Mouse (Mus musculus) embryonic facial prominence, embryonic 10.5 days (tissue): ENCODE data around the gene Tsacc. TPM values are rescaled to one million over a fixed set of nuclear protein-coding genes. Genes with fewer than 3 reads are reported as not detected.

Source experiments
- DNase-seq: peaks from one replicate; pipeline ENCODE4 v3.0.0-alpha.2; 2017; ENCODE audit warnings: low spot score
- H3K27ac ChIP-seq: fragments of 300-500 bp; sonication (generic); replicated peaks from 2 replicates; pipeline ENCODE4 v1.5.1; 2016; ENCODE audit warnings: mild to moderate bottlenecking
- H3K27me3 ChIP-seq: fragments of 300-500 bp; sonication (generic); replicated peaks from 2 replicates; pipeline ENCODE4 v1.6.1; 2016; ENCODE audit warnings: low read depth, mild to moderate bottlenecking; ENCODE audit not compliant: poor library complexity, severe bottlenecking
- H3K36me3 ChIP-seq: fragments of 300-500 bp; sonication (generic); replicated peaks from 2 replicates; pipeline ENCODE4 v1.6.1; 2016; ENCODE audit warnings: mild to moderate bottlenecking, moderate library complexity
- H3K4me1 ChIP-seq: fragments of 300-500 bp; sonication (generic); 2 replicates; pipeline ENCODE4 v1.6.1; 2016
- H3K4me3 ChIP-seq: fragments of 300-500 bp; sonication (generic); 2 replicates; pipeline ENCODE4 v1.5.1; 2016; ENCODE audit warnings: mild to moderate bottlenecking, moderate library complexity
- H3K9me3 ChIP-seq: fragments of 300-500 bp; sonication (generic); 2 replicates; pipeline ENCODE4 v1.6.1; 2016; ENCODE audit warnings: mild to moderate bottlenecking
- WGBS: fragments of 180-500 bp; shearing (Covaris S2); methylation state at CpG from one replicate; pipeline ENCODE4 v1.1.7; 2016; 5-methylcytosine and 5-hydroxymethylcytosine counted together
- polyA plus RNA-seq: library from polyadenylated mRNA; unstranded; fragments of >200 nt; fragmentation: Nextera tagmentation; extraction: Ambion mirVana; gene quantifications from 2 replicates; pipeline ENCODE4 v1.2.1, GENCODE M21; 2016

Gene Tsacc
- polyA plus RNA-seq, 1 experiment from 2014 or later, result 12.6 TPM

DNA sequence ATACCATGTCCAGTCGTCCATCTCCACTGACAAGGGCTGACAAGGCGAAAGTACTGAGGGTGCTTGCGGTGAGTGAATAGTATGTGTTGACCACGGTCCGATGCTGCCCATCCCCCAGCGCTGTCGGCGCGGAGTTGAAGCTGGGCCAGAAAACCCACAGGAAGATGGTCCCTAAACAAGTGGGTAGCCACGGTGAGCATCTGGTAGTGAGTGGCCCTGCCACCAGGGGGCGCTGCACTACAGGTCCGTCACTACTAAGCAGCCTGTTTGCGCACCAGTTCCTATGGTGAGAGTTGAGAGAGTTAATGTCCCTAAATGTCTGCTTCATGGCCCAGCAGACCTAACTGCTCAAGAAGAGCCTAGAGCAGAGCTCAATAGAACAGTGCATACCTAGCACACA lies 51.0 kb downstream of the Tsacc start:
- DNase-seq, result peak; percentile 82
- WGBS, result 20% methylated on average over 13 of the region's 13 CpGs
- no peaks in the 10 kb centered on the region for H3K9me3 ChIP-seq
- no peak overlapping the region for H3K4me3 ChIP-seq
- H3K4me1 ChIP-seq, result peaks cover 37% of the 10 kb centered on the region
- peaks cover 80% of the 10 kb centered on the region for H3K27me3 ChIP-seq
- no peak overlapping the region for H3K27ac ChIP-seq
- H3K36me3 ChIP-seq, result no peaks in the 10 kb centered on the region

DNA sequence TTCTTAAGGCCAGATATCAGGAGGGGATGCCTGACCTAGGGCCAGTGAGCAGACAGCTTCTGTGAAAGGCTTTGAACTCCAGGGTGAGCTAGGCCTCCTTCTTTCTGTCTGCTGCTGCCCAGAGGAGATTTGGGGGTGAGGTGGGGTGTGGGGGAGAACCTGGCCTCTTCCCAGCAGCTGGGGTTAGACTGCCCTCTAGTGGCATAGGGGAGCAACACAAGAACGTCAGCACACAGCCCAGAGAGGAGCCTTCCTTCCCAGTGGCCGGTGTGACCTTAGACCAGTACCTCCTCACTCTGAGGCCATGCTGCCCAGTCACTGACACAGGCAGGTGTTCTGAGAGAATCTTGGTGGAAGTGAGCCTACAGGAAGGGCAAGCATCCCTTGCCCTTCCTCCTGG lies 52.7 kb downstream of the Tsacc start:
- DNase-seq, result peak; percentile 66
- Histone ChIP-seq H3K9me3 (no peaks in the 10 kb centered on the region), H3K27ac (no peak overlapping the region), H3K27me3 (peaks cover 98% of the 10 kb centered on the region), H3K4me3 (no peak overlapping the region), H3K4me1 (peaks cover 44% of the 10 kb centered on the region), H3K36me3 (no peaks in the 10 kb centered on the region)
- 13% methylated on average over 2 of the region's 2 CpGs for WGBS

DNA sequence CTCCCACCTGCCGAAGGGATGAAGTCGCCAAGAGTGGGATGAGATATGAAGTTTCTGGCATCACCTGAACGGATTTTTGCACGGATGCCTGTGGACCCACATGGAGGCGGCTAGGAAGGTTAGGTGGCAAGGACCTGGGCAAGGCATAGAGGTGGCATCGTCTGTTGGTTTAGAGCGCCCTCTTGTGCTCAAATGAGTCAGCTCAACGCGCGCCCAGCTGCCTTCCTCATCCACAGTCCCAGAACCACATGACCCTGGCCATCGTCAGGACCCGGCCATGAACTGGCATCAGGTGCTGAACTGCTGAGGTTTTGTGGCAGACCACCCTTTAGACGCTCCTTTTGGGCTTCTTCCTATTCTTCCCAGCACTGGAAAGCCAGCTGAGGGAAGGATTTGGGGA lies 54.3 kb downstream of the Tsacc start:
- H3K4me1 ChIP-seq, result peaks cover 47% of the 10 kb centered on the region
- WGBS, result 2% methylated on average over 13 of the region's 13 CpGs
- H3K4me3 ChIP-seq, result no peak overlapping the region
- H3K36me3 ChIP-seq, result no peaks in the 10 kb centered on the region
- no peaks in the 10 kb centered on the region for H3K9me3 ChIP-seq
- H3K27ac ChIP-seq, result no peak overlapping the region
- H3K27me3 ChIP-seq, result peaks cover 100% of the 10 kb centered on the region
- DNase-seq, result peak; percentile 81

DNA sequence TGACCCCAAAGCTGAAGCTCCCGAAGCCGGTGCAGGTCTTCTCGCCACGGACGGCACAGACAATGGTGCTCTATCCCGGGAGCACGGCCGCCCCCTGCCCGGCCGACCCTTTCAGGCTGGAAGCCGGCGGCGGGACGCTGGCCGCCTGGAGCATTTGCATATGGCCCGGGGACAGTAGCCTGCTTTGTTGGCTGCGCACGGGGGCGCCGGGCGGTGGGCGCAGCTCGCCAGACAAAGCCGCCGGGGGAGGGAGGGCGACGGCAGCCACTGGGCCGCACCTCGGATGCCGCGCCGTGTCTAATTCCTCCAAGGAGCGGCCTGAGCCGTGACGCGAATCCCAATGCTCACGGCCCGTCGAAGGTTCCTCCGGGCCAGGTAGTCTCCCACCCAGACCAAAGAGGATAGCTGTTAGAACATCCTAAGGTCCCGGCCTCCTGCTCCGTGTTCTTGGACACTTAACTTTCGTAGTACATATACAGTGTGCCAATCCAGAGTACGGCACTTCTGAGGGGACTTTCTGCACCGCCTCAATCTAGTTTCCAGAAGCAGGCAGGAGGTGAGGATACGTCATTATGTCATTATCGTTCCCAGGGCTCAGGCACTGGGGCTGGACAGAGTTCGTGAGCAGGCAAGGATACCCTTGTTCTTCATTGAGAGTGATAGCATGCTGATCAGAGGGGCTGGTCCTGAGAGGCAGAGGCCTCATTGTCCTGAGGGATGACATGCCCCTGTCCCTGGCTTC lies 55.6 kb downstream of the Tsacc start:
- H3K4me1 ChIP-seq, result peaks cover 60% of the 10 kb centered on the region
- no peaks in the 10 kb centered on the region for H3K36me3 ChIP-seq
- H3K4me3 ChIP-seq, result peak overlapping the region; percentile 50
- H3K27me3 ChIP-seq, result peaks cover 100% of the 10 kb centered on the region
- H3K9me3 ChIP-seq, result no peaks in the 10 kb centered on the region
- DNase-seq, result peak; percentile 65
- WGBS, result 2% methylated on average over 48 of the region's 48 CpGs
- peak overlapping the region; percentile 67 for H3K27ac ChIP-seq

DNA sequence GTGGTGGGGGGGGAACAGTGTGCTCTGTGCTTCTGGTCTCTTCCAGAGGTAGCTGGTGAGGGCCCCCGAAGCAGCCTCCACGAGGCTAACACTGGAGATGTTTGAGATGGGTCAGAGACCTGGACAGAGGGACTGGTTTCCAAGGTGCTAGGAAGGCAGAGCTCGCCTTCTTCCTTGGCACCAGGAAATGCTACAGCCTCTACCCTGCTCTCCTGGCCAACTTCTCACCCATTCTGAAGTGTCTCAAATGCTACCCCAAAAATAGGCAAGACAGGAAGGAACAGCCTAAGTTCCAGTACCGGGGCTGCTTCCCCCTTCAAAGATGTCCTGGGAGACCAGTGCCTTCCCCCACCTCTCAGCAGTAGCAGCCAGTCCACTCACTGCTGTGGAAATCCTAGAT lies 57.4 kb downstream of the Tsacc start:
- Histone ChIP-seq H3K27me3 (peaks cover 100% of the 10 kb centered on the region), H3K27ac (peak overlapping the region; percentile 48; the same call in 1 of the 2 replicates), H3K9me3 (no peaks in the 10 kb centered on the region), H3K4me3 (no peak overlapping the region), H3K4me1 (peaks cover 68% of the 10 kb centered on the region), H3K36me3 (no peaks in the 10 kb centered on the region)
- no peak for DNase-seq
- 55% methylated on average over 4 of the region's 4 CpGs for WGBS

DNA sequence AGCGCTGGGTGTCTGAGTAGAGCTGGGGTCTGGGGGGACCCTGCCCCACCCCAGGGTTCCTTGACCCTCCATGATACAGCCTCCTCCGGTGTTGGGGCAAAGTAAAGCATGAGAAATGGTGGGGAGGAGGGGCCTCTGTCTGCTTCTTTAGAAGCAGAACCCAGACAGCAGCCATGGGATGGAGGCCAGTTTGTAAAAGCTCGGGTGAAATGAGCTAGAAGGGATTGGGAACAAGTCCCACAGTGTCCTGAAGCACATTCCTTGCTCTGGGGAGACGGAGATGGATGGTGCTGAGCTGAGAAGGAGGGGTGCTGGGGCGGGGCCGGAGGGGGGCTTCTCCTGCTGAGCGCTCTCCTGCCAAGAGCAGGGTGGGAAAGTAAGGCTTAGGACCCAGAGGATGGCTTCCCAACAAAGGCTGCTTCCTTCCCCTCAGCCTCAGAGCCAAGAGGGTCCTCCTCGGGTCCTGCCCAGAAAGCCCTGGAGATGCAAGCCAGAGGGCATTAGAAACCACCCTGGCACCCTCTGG lies 57.9 kb downstream of the Tsacc start:
- Histone ChIP-seq H3K4me1 (peaks cover 71% of the 10 kb centered on the region), H3K4me3 (no peak overlapping the region), H3K9me3 (no peaks in the 10 kb centered on the region), H3K27me3 (peaks cover 100% of the 10 kb centered on the region), H3K36me3 (no peaks in the 10 kb centered on the region), H3K27ac (peak overlapping the region; percentile 48; the same call in 1 of the 2 replicates)
- 35% methylated on average over 8 of the region's 8 CpGs for WGBS
- no peak for DNase-seq

DNA sequence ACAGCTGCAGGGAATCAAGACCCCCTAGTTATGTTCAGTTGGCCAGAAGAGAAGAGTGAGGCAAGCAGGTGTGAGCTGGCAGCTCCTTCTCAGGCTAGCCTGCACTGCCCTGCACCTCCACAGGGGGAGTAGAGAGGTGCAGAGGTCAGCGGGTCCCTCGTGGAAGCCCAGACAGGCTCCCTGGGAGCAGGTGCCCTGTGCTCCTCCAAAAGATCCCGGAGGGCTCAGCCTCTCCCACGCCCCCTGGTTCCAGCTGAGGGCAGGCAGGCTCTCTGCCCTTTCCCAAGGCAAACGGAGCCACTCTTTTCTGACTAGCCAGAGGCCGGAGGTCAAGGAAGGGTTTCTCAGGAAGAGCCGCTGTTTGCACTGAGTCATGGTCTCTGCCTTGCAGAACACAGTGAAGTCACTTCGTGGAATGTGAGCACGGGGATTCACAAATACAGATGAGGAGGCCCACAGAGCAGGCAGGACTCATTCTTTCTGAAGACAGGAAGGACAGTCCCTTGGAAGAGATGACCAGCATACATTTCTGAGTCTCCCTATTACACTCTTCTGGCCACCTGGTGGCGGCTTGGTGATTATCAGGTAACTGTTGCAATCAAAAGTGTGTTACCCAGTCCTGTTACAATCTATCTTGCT lies 59.1 kb downstream of the Tsacc start:
- 0 out of 2 replicates have a peak overlapping the region, but pooled peaks have one; percentile 4 for H3K27ac ChIP-seq
- 6% methylated on average over 10 of the region's 10 CpGs for WGBS
- no peaks in the 10 kb centered on the region for H3K9me3 ChIP-seq
- H3K36me3 ChIP-seq, result no peaks in the 10 kb centered on the region
- H3K4me3 ChIP-seq, result 0 out of 2 replicates have a peak overlapping the region, but pooled peaks have one; percentile 2
- peak; percentile 69 for DNase-seq
- peaks cover 100% of the 10 kb centered on the region for H3K27me3 ChIP-seq
- H3K4me1 ChIP-seq, result peaks cover 73% of the 10 kb centered on the region

DNA sequence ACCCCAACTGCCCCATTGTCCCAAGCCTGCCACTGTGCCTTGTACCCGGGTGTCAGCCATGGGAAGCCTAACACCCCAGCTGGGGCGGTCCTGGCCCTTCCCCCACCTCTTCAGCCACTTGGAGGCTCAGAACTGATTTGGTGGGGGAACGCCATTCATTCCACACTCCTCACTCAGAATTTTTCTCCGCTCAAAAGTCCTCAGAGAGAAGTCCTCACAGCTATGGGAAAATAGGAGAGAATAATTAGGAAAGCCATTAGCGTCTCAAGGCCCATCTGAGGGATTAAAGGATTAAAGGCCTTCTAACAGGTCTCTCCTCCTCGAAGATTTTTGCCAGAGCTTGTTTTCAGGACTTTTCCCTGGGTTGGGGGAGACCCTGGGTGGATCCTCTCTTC lies 59.6 kb downstream of the Tsacc start:
- no peak for DNase-seq
- peaks cover 72% of the 10 kb centered on the region for H3K4me1 ChIP-seq
- peak overlapping the region; percentile 6; the same call in 1 of the 2 replicates for H3K27ac ChIP-seq
- no peaks in the 10 kb centered on the region for H3K36me3 ChIP-seq
- no peaks in the 10 kb centered on the region for H3K9me3 ChIP-seq
- WGBS, result 9% methylated on average over 6 of the region's 6 CpGs
- peaks cover 100% of the 10 kb centered on the region for H3K27me3 ChIP-seq
- no peak overlapping the region for H3K4me3 ChIP-seq

DNA sequence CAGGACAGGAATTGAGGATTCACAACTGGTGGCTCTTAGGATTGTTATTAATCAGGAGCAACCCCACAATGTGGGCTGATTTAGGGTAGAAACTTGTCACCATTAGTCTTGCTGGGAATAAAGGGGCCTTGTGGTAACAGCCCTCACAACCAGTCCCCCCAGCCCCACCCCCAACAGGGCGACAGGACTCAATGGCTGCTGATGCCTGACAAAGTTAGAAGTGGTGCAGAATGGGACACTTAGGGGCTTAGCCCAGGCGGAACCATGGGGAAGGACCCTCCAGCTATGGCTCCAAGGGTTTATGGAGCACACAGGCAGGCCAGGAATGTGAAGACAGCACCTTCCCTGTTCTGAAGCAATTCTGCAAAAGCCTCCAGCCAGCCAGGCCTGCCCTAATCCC lies 61.2 kb downstream of the Tsacc start:
- H3K27ac ChIP-seq, result no peak overlapping the region
- no peak for DNase-seq
- peaks cover 100% of the 10 kb centered on the region for H3K27me3 ChIP-seq
- WGBS, result 20% methylated on average over 2 of the region's 2 CpGs
- no peak overlapping the region for H3K4me3 ChIP-seq
- H3K9me3 ChIP-seq, result no peaks in the 10 kb centered on the region
- no peaks in the 10 kb centered on the region for H3K36me3 ChIP-seq
- H3K4me1 ChIP-seq, result peaks cover 74% of the 10 kb centered on the region

DNA sequence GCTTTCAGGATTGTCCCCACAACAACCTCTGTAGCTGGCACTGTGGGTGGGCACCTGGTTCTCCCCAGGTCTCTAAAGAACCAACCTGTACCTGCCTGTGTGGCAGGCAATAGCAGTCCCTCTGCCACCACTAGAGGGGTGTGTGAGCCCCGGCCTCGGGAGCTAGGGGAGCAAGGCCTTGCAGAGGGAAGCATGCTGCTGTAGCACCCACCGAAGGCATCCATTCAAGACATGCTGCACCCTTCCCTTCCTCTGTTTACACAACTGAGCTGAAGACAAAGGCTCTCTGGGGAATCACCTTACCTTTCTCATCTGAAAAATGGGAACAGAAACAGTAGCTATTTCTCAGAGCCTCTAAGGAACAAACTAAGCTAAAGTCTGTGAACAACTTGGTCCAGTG lies 61.6 kb downstream of the Tsacc start:
- no peak overlapping the region for H3K27ac ChIP-seq
- H3K9me3 ChIP-seq, result no peaks in the 10 kb centered on the region
- H3K36me3 ChIP-seq, result no peaks in the 10 kb centered on the region
- H3K4me1 ChIP-seq, result peaks cover 75% of the 10 kb centered on the region
- H3K4me3 ChIP-seq, result no peak overlapping the region
- peaks cover 100% of the 10 kb centered on the region for H3K27me3 ChIP-seq
- peak; percentile 48 for DNase-seq
- WGBS, result 10% methylated on average over 3 of the region's 3 CpGs

DNA sequence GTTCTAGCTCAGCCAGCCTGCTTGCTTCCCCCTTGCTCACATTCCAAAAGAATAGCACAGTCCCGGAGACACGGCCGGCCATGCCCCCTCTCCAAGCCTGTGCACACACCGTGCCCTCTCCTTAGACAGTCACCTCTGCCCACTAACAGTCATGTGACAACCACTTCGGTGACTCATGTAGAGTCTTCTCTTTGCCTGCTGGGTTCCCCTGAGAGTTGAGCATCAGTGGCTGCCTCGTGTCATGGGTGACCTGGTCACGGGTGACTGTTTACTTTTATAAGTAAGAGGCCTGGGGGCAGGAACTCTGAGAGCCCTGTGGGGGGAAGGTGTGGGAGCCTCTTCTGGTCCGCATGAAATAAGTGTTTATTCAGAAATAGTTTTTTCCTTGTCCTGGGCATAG lies 62.8 kb downstream of the Tsacc start:
- no peak overlapping the region for H3K4me3 ChIP-seq
- no peak for DNase-seq
- peaks cover 78% of the 10 kb centered on the region for H3K4me1 ChIP-seq
- 51% methylated on average over 8 of the region's 8 CpGs for WGBS
- H3K27ac ChIP-seq, result no peak overlapping the region; the same call in 1 of the 2 replicates
- no peaks in the 10 kb centered on the region for H3K36me3 ChIP-seq
- no peaks in the 10 kb centered on the region for H3K9me3 ChIP-seq
- peaks cover 100% of the 10 kb centered on the region for H3K27me3 ChIP-seq

DNA sequence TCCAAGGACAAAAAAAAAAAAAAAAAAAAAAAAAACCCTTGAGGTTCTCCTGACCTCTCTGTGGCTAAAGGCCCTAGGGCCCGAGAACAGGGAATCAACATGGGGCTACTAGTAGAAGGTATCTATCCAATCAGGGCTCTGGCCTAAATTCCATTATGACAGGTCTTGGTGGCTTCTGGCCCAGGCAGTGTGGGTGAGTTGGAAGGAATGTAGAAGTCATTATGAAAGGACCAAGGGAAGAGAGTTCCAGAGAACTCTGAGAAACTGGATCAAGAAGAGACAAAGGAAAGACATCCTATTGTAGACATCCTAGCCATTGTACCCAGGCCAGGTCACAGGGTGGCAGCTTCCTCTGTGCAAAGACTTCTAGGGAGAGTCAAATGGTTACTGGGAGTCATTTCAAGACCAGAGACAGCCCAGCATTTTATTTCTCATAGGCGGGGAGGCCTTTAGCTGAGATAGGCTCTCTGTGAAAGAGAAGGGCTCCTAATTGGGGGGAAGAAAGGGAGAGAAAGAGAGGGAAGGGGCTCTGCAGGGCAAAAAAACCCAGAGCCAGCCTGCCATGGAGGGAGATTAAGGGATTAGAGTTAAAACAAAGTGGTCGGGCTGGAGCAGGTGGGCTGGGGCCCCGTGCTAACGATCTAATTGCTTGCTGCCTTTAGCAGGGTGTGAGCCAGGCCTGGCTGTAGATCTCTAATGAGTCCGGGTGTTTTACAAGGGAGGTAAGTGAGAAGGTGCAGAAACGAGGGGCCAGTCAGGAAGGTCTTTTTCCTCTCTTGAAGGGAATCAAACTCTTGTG lies 63.7 kb downstream of the Tsacc start:
- H3K4me3 ChIP-seq, result no peak overlapping the region
- peaks cover 78% of the 10 kb centered on the region for H3K4me1 ChIP-seq
- peaks cover 100% of the 10 kb centered on the region for H3K27me3 ChIP-seq
- no peak overlapping the region for H3K27ac ChIP-seq
- no peak for DNase-seq
- H3K9me3 ChIP-seq, result no peaks in the 10 kb centered on the region
- WGBS, result 19% methylated on average over 7 of the region's 7 CpGs
- H3K36me3 ChIP-seq, result no peaks in the 10 kb centered on the region
